Mouse (Mus musculus) liver, embryonic 14.5 days (tissue): ENCODE measurements around the gene Trmt61a.

ENCODE experiments used
- CTCF ChIP-seq: IDR thresholded peaks from 2 replicates; pipeline ENCODE4 v1.5.1; 2016; ENCODE audit warnings: antibody characterized with exemption, low read depth, control low read depth
- EP300 ChIP-seq: IDR thresholded peaks from 2 replicates; pipeline ENCODE4 v1.6.1; 2016; ENCODE audit warnings: antibody characterized with exemption, low read depth

DNA sequence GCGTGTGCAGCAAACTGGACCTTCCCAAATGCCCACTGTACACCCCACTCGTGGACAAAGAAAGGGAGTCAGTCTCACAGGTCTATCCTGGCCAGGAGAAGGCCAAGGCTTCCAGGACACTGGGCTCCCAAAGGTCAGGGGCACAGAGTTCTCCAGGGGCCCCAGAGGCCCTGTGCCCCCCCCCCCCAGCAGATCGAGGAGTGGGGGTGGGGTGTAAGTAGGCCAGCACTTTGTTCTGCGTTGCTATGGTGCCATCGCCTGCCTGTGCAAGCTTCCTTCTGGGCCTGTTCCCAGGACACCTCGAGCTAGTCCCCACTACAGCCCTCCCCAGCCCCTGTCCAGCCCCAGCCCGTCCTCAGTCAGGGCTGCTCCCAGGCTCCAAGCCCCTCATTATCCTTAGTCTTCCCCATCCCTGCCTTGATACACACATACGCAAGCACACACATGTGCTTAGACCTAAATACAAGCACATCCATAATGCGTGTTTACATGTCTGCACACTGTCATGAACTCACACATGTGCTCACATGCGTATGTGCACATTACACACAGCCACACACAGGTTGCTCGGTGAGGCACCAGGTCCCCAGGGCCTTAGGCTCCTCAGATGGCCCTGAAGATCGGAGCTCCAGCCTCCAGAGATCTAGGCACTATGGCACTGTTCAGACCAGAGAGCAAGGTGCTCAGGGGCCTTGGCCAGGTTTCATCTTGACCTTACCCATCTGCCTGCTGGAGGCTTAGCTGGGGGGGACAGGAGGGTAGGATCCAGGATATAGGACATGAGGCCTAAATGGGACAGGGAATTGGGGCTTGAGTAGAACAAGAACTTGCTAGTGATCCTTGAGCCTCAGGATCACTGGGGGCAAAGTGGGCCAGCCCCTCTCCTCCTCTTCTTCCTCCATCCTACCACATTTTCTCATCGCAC lies 17.2 kb downstream of the Trmt61a start:
- no peak for TF ChIP-seq CTCF
- TF ChIP-seq EP300: no peak
